Mouse (Mus musculus) heart, embryonic 15.5 days (tissue): ENCODE measurements around the gene Lsamp. TPM values are rescaled to one million over a fixed set of nuclear protein-coding genes. Genes with fewer than 3 reads are reported as not detected.

Source experiments
- ATAC-seq: fragments of 200-750 bp; cut with Nextera tagmentation; replicated peaks from 2 replicates; pipeline ENCODE4 v1.8.0; 2017; ENCODE audit warnings: low read depth, moderate TSS enrichment; ENCODE audit not compliant: insufficient number of reproducible peaks, insufficient read depth, low FRiP score
- H3K27ac ChIP-seq: fragments of 300-500 bp; sonication (generic); 2 replicates; pipeline ENCODE4 v1.5.1; 2015; ENCODE audit warnings: mild to moderate bottlenecking, inconsistent platforms
- H3K27me3 ChIP-seq: fragments of 300-500 bp; sonication (generic); 2 replicates; pipeline ENCODE4 v1.6.1; 2015; ENCODE audit warnings: inconsistent platforms
- H3K36me3 ChIP-seq: fragments of 300-500 bp; sonication (generic); 2 replicates; pipeline ENCODE4 v1.6.1; 2015; ENCODE audit warnings: mild to moderate bottlenecking, inconsistent platforms
- H3K4me1 ChIP-seq: fragments of 300-500 bp; sonication (generic); replicated peaks from 2 replicates; pipeline ENCODE4 v1.6.1; 2015; ENCODE audit warnings: inconsistent platforms
- H3K4me2 ChIP-seq: fragments of 300-500 bp; sonication (generic); 2 replicates; pipeline ENCODE4 v1.6.1; 2015; ENCODE audit warnings: inconsistent platforms, mild to moderate bottlenecking, moderate library complexity
- H3K4me3 ChIP-seq: fragments of 300-500 bp; sonication (generic); 2 replicates; pipeline ENCODE4 v1.5.1; 2015; ENCODE audit warnings: mild to moderate bottlenecking, inconsistent platforms
- H3K9ac ChIP-seq: fragments of 300-500 bp; sonication (generic); 2 replicates; pipeline ENCODE4 v1.6.1; 2015; ENCODE audit warnings: mild to moderate bottlenecking, inconsistent platforms
- H3K9me3 ChIP-seq: fragments of 300-500 bp; sonication (generic); replicated peaks from 2 replicates; pipeline ENCODE4 v1.6.1; 2016; ENCODE audit warnings: inconsistent platforms
- whole genome bisulfite sequencing: fragments of 180-500 bp; shearing (Covaris S2); methylation state at CpG from one replicate; pipeline ENCODE4 v1.1.7; 2015; ENCODE audit warnings: mixed read lengths; 5-methylcytosine and 5-hydroxymethylcytosine counted together
- polyA plus RNA-seq: library from polyadenylated mRNA; unstranded; fragments of >200 nt; fragmentation: Nextera tagmentation; extraction: Ambion mirVana; gene quantifications from 2 replicates; pipeline ENCODE4 v1.2.1, GENCODE M21; 2015

Lsamp gene
- polyA plus RNA-seq, 1 experiment from 2014 or later, result 1.7 TPM

- WGBS, result 76% methylated on average over 2 of the region's 2 CpGs
- Histone ChIP-seq H3K36me3 (no peaks in the 10 kb centered on the region), H3K9me3 (no peaks in the 10 kb centered on the region), H3K4me3 (no peak overlapping the region), H3K27ac (no peak overlapping the region), H3K27me3 (no peaks in the 10 kb centered on the region), H3K4me2 (no peak overlapping the region), H3K4me1 (no peaks in the 10 kb centered on the region), H3K9ac (no peak overlapping the region)
- ATAC-seq, result no peak
Measured at GRCm38 (mm10) chr16:40399531-40399930, 415.4 kb downstream of the Lsamp start.

GRCm38 (mm10) chr16:40434280-40434679, 450.1 kb downstream of the Lsamp start:
- ATAC-seq, result no peak
- Histone ChIP-seq H3K4me1 (no peaks in the 10 kb centered on the region), H3K4me3 (no peak overlapping the region), H3K4me2 (no peak overlapping the region), H3K36me3 (no peaks in the 10 kb centered on the region), H3K27ac (no peak overlapping the region), H3K9me3 (no peaks in the 10 kb centered on the region), H3K27me3 (no peaks in the 10 kb centered on the region), H3K9ac (no peak overlapping the region)
- 75% methylated on average over 3 of the region's 3 CpGs for WGBS

- Histone ChIP-seq H3K27ac (no peak overlapping the region), H3K9ac (no peak overlapping the region), H3K27me3 (no peaks in the 10 kb centered on the region), H3K4me1 (no peaks in the 10 kb centered on the region), H3K36me3 (no peaks in the 10 kb centered on the region), H3K9me3 (no peaks in the 10 kb centered on the region), H3K4me3 (no peak overlapping the region), H3K4me2 (no peak overlapping the region)
- no peak for ATAC-seq
- WGBS, result 68% methylated on average over 6 of the region's 6 CpGs
Measured at GRCm38 (mm10) chr16:40436415-40436814, 452.3 kb downstream of the Lsamp start.

- WGBS, result 85% methylated on average over 10 of the region's 10 CpGs
- no peaks in the 10 kb centered on the region for H3K36me3 ChIP-seq
- no peak overlapping the region for H3K27ac ChIP-seq
- no peak overlapping the region for H3K4me2 ChIP-seq
- ATAC-seq, result no peak
- no peaks in the 10 kb centered on the region for H3K27me3 ChIP-seq
- no peaks in the 10 kb centered on the region for H3K9me3 ChIP-seq
- no peaks in the 10 kb centered on the region for H3K4me1 ChIP-seq
- no peak overlapping the region for H3K4me3 ChIP-seq
- no peak overlapping the region for H3K9ac ChIP-seq
Measured at GRCm38 (mm10) chr16:40437879-40438278, 453.7 kb downstream of the Lsamp start.

GRCm38 (mm10) chr16:40438876-40439275, 454.7 kb downstream of the Lsamp start:
- Histone ChIP-seq H3K27me3 (no peaks in the 10 kb centered on the region), H3K4me3 (no peak overlapping the region)
- no peak for ATAC-seq

GRCm38 (mm10) chr16:40446587-40446986, 462.4 kb downstream of the Lsamp start:
- ATAC-seq, result no peak
- no peaks in the 10 kb centered on the region for H3K36me3 ChIP-seq
- no peak overlapping the region for H3K4me2 ChIP-seq
- H3K27me3 ChIP-seq, result no peaks in the 10 kb centered on the region
- no peaks in the 10 kb centered on the region for H3K9me3 ChIP-seq
- no peak overlapping the region for H3K27ac ChIP-seq
- no peaks in the 10 kb centered on the region for H3K4me1 ChIP-seq
- no peak overlapping the region for H3K9ac ChIP-seq
- 76% methylated on average over 5 of the region's 5 CpGs for WGBS
- no peak overlapping the region for H3K4me3 ChIP-seq

More at GRCm38 (mm10) chr16:40438876-40439275, 454.7 kb downstream of the Lsamp start:
- H3K9me3 ChIP-seq, result no peaks in the 10 kb centered on the region
- WGBS, result 52% methylated on average over 1 of the region's 1 CpGs
- H3K4me2 ChIP-seq, result no peak overlapping the region
- H3K4me1 ChIP-seq, result no peaks in the 10 kb centered on the region
- no peak overlapping the region for H3K27ac ChIP-seq
- no peak overlapping the region for H3K9ac ChIP-seq
- no peaks in the 10 kb centered on the region for H3K36me3 ChIP-seq

GRCm38 (mm10) chr16:40463411-40464058, 479.4 kb downstream of the Lsamp start:
- Histone ChIP-seq H3K27me3 (no peaks in the 10 kb centered on the region), H3K4me2 (no peak overlapping the region), H3K9me3 (no peaks in the 10 kb centered on the region), H3K4me1 (no peaks in the 10 kb centered on the region), H3K4me3 (no peak overlapping the region), H3K27ac (no peak overlapping the region), H3K9ac (no peak overlapping the region), H3K36me3 (no peaks in the 10 kb centered on the region)
- 64% methylated on average over 15 of the region's 15 CpGs for WGBS
- ATAC-seq, result no peak

GRCm38 (mm10) chr16:40466596-40466995, 482.4 kb downstream of the Lsamp start:
- H3K9ac ChIP-seq, result no peak overlapping the region
- no peak for ATAC-seq
- no peak overlapping the region for H3K4me3 ChIP-seq
- no peaks in the 10 kb centered on the region for H3K9me3 ChIP-seq
- no peak overlapping the region for H3K27ac ChIP-seq
- no peaks in the 10 kb centered on the region for H3K27me3 ChIP-seq
- no peaks in the 10 kb centered on the region for H3K36me3 ChIP-seq
- 14% methylated on average over 8 of the region's 8 CpGs for WGBS
- H3K4me2 ChIP-seq, result no peak overlapping the region
- no peaks in the 10 kb centered on the region for H3K4me1 ChIP-seq

GRCm38 (mm10) chr16:40470946-40471345, 486.8 kb downstream of the Lsamp start:
- H3K27ac ChIP-seq, result no peak overlapping the region
- no peak for ATAC-seq
- H3K27me3 ChIP-seq, result no peaks in the 10 kb centered on the region
- no peak overlapping the region for H3K4me2 ChIP-seq
- H3K9ac ChIP-seq, result no peak overlapping the region
- peaks cover 3% of the 10 kb centered on the region; the same call in 1 of the 2 replicates for H3K4me1 ChIP-seq
- no peaks in the 10 kb centered on the region for H3K36me3 ChIP-seq
- 47% methylated on average over 6 of the region's 6 CpGs for WGBS
- no peak overlapping the region for H3K4me3 ChIP-seq
- H3K9me3 ChIP-seq, result no peaks in the 10 kb centered on the region

- no peaks in the 10 kb centered on the region for H3K27me3 ChIP-seq
- H3K27ac ChIP-seq, result no peak overlapping the region
- no peak for ATAC-seq
- no peak overlapping the region for H3K4me3 ChIP-seq
- 47% methylated on average over 5 of the region's 5 CpGs for WGBS
- H3K36me3 ChIP-seq, result no peaks in the 10 kb centered on the region
- no peaks in the 10 kb centered on the region for H3K9me3 ChIP-seq
- peaks cover 3% of the 10 kb centered on the region; the same call in 1 of the 2 replicates for H3K4me1 ChIP-seq
- no peak overlapping the region for H3K4me2 ChIP-seq
- H3K9ac ChIP-seq, result no peak overlapping the region
Measured at GRCm38 (mm10) chr16:40471967-40472366, 487.8 kb downstream of the Lsamp start.

- Histone ChIP-seq H3K27me3 (no peaks in the 10 kb centered on the region), H3K9ac (no peak overlapping the region), H3K36me3 (no peaks in the 10 kb centered on the region), H3K9me3 (no peaks in the 10 kb centered on the region), H3K4me3 (no peak overlapping the region), H3K27ac (no peak overlapping the region), H3K4me1 (no peaks in the 10 kb centered on the region), H3K4me2 (no peak overlapping the region)
- ATAC-seq, result no peak
- WGBS, result 82% methylated on average over 2 of the region's 2 CpGs
Measured at GRCm38 (mm10) chr16:40491606-40492005, 507.4 kb downstream of the Lsamp start.

- WGBS, result 62% methylated on average over 3 of the region's 3 CpGs
- no peak overlapping the region for H3K4me2 ChIP-seq
- H3K9ac ChIP-seq, result no peak overlapping the region
- H3K36me3 ChIP-seq, result no peaks in the 10 kb centered on the region
- no peak overlapping the region for H3K27ac ChIP-seq
- no peak overlapping the region for H3K4me3 ChIP-seq
- no peaks in the 10 kb centered on the region for H3K9me3 ChIP-seq
- H3K27me3 ChIP-seq, result no peaks in the 10 kb centered on the region
- no peaks in the 10 kb centered on the region for H3K4me1 ChIP-seq
- no peak for ATAC-seq
Measured at GRCm38 (mm10) chr16:40504262-40504960, 520.2 kb downstream of the Lsamp start.
